Mouse (Mus musculus) heart, postnatal 0 days (tissue): Measurements from ENCODE around the gene Filip1l.

Source experiments
- CTCF ChIP-seq: IDR thresholded peaks from 2 replicates; pipeline ENCODE4 v1.5.1; 2016; ENCODE audit warnings: antibody characterized with exemption, control low read depth, low read depth
- EP300 ChIP-seq: IDR thresholded peaks from 2 replicates; pipeline ENCODE4 v1.6.1; 2016; ENCODE audit warnings: antibody characterized with exemption, low read depth

- no peak for TF ChIP-seq EP300
- no peak for TF ChIP-seq CTCF
Observed at GRCm38 (mm10) chr16:57329028-57329427, 23.9 kb upstream of the Filip1l start.
